Mouse (Mus musculus): Measurements from ENCODE around the gene Adat1.

Gene Adat1

GRCm38 (mm10) chr8:111992013-111992702 is at the start of gene Adat1:
Gene Adat1, minus strand, starts transcription at chr8:111992302.
- DNase-seq (ENCODE audit: low spot score) = peak; percentile 87

GRCm38 (mm10) chr8:112037521-112037920 is 45.4 kb upstream of the Adat1 start:
- DNase-seq (ENCODE audit: low spot score) = no peak

GRCm38 (mm10) chr8:112034603-112035002 is 42.5 kb upstream of the Adat1 start:
- no peak for DNase-seq (ENCODE audit: low spot score)

- no peak for DNase-seq (ENCODE audit: low spot score)
Observed at GRCm38 (mm10) chr8:112033071-112033470, 41.0 kb upstream of the Adat1 start.

- DNase-seq (ENCODE audit: low spot score) = no peak
Observed at GRCm38 (mm10) chr8:112030663-112031062, 38.6 kb upstream of the Adat1 start.

GRCm38 (mm10) chr8:112029455-112029854 is 37.4 kb upstream of the Adat1 start:
- DNase-seq (ENCODE audit: low spot score) = no peak

- no peak for DNase-seq (ENCODE audit: low spot score)
Observed at GRCm38 (mm10) chr8:112014936-112015335, 22.8 kb upstream of the Adat1 start, which contains the start of gene Gm6793. Gene Gm6793, minus strand, starts transcription at chr8:112015036.

GRCm38 (mm10) chr8:112011816-112012242 is 19.7 kb upstream of the Adat1 start:
- DNase-seq (ENCODE audit: low spot score) = peak; percentile 60

GRCm38 (mm10) chr8:112010997-112011815 is 19.1 kb upstream of the Adat1 start, which contains the start of the genes Kars and Terf2ip:
Gene Kars, minus strand, starts transcription at chr8:112011323.
Gene Terf2ip, plus strand, starts transcription at chr8:112011398.
- DNase-seq (ENCODE audit: low spot score) = peak; percentile 94

GRCm38 (mm10) chr8:112009558-112009957 is 17.5 kb upstream of the Adat1 start:
- no peak for DNase-seq (ENCODE audit: low spot score)

- DNase-seq (ENCODE audit: low spot score) = no peak
Observed at GRCm38 (mm10) chr8:112007669-112008068, 15.6 kb upstream of the Adat1 start.

GRCm38 (mm10) chr8:112005601-112006000 is 13.5 kb upstream of the Adat1 start:
- DNase-seq (ENCODE audit: low spot score) = no peak

- no peak for DNase-seq (ENCODE audit: low spot score)
Observed at GRCm38 (mm10) chr8:112004754-112005153, 12.7 kb upstream of the Adat1 start.

GRCm38 (mm10) chr8:111992703-111993039 is 569 bp upstream of the Adat1 start:
- no peak for DNase-seq (ENCODE audit: low spot score)

GRCm38 (mm10) chr8:111991278-111991677 is 824 bp downstream of the Adat1 start:
- DNase-seq (ENCODE audit: low spot score) = no peak

GRCm38 (mm10) chr8:111989911-111990310 is 2.2 kb downstream of the Adat1 start:
- DNase-seq (ENCODE audit: low spot score) = peak; percentile 53

GRCm38 (mm10) chr8:111984511-111984910 is 7.6 kb downstream of the Adat1 start:
- DNase-seq (ENCODE audit: low spot score) = peak; percentile 66

- DNase-seq (ENCODE audit: low spot score) = no peak
Observed at GRCm38 (mm10) chr8:111982116-111982515, 10.0 kb downstream of the Adat1 start.

- no peak for DNase-seq (ENCODE audit: low spot score)
Observed at GRCm38 (mm10) chr8:111978147-111978546, 14.0 kb downstream of the Adat1 start.

- DNase-seq (ENCODE audit: low spot score) = no peak
Observed at GRCm38 (mm10) chr8:111976326-111976725, 15.8 kb downstream of the Adat1 start.

GRCm38 (mm10) chr8:111975706-111976105 is 16.4 kb downstream of the Adat1 start:
- DNase-seq (ENCODE audit: low spot score) = no peak

GRCm38 (mm10) chr8:111974138-111974537 is 18.0 kb downstream of the Adat1 start:
- no peak for DNase-seq (ENCODE audit: low spot score)

GRCm38 (mm10) chr8:111968991-111969390 is 23.1 kb downstream of the Adat1 start:
- DNase-seq (ENCODE audit: low spot score) = peak; percentile 47
